Mouse (Mus musculus): ENCODE measurements at regions not wholly inside any gene's neighbourhood (a gene's known extent, or its start where the extent isn't known, plus 50 kb on each side); places are given as distances from the start of the nearest gene placed in this dataset.

GRCm38 (mm10) chr15:56604266-56604665 is 873.2 kb downstream of the Slc22a22 start:
- DNase-seq = no peak

- no peak for DNase-seq
Measured at GRCm38 (mm10) chr15:56592656-56593055, 884.8 kb downstream of the Slc22a22 start.

GRCm38 (mm10) chr15:56580745-56581515 is 896.5 kb downstream of the Slc22a22 start:
- no peak for DNase-seq

GRCm38 (mm10) chr15:56563192-56563591 is 914.2 kb downstream of the Slc22a22 start:
- no peak for DNase-seq

GRCm38 (mm10) chr15:56562785-56563184 is 914.6 kb downstream of the Slc22a22 start:
- no peak for DNase-seq

GRCm38 (mm10) chr15:56562143-56562542 is 915.3 kb downstream of the Slc22a22 start:
- DNase-seq = no peak

GRCm38 (mm10) chr15:56554386-56554785 is 923.0 kb downstream of the Slc22a22 start:
- DNase-seq = no peak

GRCm38 (mm10) chr15:56553851-56554250 is 923.6 kb downstream of the Slc22a22 start:
- no peak for DNase-seq

- DNase-seq = no peak
Measured at GRCm38 (mm10) chr15:56531529-56531928, 945.9 kb downstream of the Slc22a22 start.

- DNase-seq = no peak
Measured at GRCm38 (mm10) chr15:56518379-56518778, 959.0 kb downstream of the Slc22a22 start.

- no peak for DNase-seq
Measured at GRCm38 (mm10) chr15:56516095-56516494, 961.3 kb downstream of the Slc22a22 start.

- DNase-seq = no peak
Measured at GRCm38 (mm10) chr15:56498774-56499173, 978.7 kb downstream of the Slc22a22 start.

- DNase-seq = peak; percentile 5
Measured at GRCm38 (mm10) chr15:56497757-56498156, 979.7 kb downstream of the Slc22a22 start.

GRCm38 (mm10) chr15:56496355-56496754 is 981.1 kb downstream of the Slc22a22 start:
- no peak for DNase-seq

GRCm38 (mm10) chr15:56485931-56486330 is 991.5 kb downstream of the Slc22a22 start:
- DNase-seq = no peak

GRCm38 (mm10) chr15:56484693-56485092 is 992.7 kb downstream of the Slc22a22 start:
- DNase-seq = no peak

GRCm38 (mm10) chr15:56479682-56480081 is 997.7 kb downstream of the Slc22a22 start:
- DNase-seq = no peak

GRCm38 (mm10) chr15:56479015-56479414 is 998.4 kb downstream of the Slc22a22 start:
- no peak for DNase-seq

- DNase-seq = no peak
Measured at GRCm38 (mm10) chr15:56473679-56474078, 1003.7 kb downstream of the Slc22a22 start.

- peak; percentile 7 for DNase-seq
Measured at GRCm38 (mm10) chr15:56451881-56452280, 1025.5 kb downstream of the Slc22a22 start.

- DNase-seq = no peak
Measured at GRCm38 (mm10) chr15:56448015-56448645, 1029.3 kb downstream of the Slc22a22 start.

GRCm38 (mm10) chr15:56440171-56440570 is 1037.3 kb downstream of the Slc22a22 start:
- DNase-seq = no peak

- no peak for DNase-seq
Measured at GRCm38 (mm10) chr15:56438370-56438769, 1039.1 kb downstream of the Slc22a22 start.

GRCm38 (mm10) chr15:56436131-56436530 is 1041.3 kb downstream of the Slc22a22 start:
- DNase-seq = no peak

Data from layer of hippocampus, adult 9-11 months (tissue).